Mouse (Mus musculus) CD4-positive, CD25-positive, alpha-beta regulatory T cell, adult 2 months (primary cell): ENCODE data around the gene Mapkapk3.

ENCODE experiments used
- DNase-seq: peaks from one replicate; pipeline ENCODE4 v3.0.0-alpha.2; 2012; ENCODE audit warnings: low read depth, low spot score

The Mapkapk3 gene

DNA sequence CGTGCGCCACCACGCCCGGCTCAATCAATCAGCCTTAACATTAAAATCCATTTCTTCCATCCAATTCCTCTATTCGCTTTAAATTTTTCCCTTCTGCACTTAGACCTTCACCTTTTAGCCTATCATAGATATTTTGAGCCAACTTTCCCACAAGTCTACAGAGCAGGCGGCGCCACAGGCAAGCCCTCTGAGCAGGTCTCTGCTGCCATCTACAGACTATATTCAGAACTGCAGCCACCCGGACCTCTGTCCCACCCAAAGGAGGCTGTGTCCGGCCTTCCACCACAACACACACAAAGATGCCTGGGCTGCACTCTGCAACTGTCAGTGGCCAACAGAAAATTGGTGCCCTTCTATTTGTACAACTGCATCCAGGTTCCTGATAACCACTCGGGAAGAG, 1.2 kb upstream of the Mapkapk3 start:
- DNase-seq, result peak; percentile 87

GRCm38 (mm10) chr9:107288711-107289110, 966 bp downstream of the Mapkapk3 start:
- DNase-seq, result peak; percentile 93

DNA sequence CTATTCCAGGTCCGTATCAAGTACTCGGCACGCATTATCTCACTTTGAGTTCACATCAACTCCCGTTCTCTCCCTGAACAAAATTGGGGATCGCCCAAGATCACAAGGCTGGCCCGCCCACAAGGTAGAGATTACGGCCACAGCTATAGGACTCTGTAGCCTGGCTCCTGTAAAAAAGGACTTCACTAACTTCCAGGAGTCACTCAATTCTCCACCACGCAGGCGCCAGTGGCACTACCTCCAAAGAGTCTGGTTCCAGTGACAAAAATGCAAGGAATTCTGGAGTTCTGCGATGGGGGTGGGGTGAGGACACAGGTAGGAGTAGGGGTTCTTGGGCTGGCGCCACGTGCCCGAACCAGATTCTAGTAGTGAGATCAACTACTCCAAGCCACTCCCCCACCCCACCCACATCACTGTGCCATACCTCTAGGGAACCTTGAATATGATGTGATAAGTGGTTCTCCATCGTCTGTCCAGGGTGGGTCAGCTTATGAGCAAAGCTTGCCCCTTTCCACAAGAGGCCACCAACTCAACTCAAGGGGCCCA, 1.5 kb downstream of the Mapkapk3 start:
- DNase-seq, result peak; percentile 43

DNA sequence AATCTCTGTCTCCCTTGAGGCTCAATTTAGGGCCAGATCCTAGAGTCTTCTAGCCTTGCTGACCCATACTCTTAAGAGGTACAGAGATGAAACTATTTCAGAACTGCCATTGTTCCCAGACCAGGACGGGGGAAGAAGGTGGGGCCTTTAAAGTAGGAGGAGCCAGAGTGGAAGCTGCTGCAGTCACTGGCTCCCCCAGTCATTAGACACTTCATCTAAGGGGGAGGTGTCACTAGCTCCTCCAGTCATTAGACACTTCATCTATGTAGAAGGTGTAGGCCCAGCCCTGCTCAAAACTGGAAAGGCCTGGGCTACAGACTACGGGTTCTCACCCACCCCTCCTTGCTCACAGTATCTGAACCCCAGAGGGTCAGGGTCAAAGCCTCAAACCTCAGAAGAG, 2.4 kb downstream of the Mapkapk3 start:
- DNase-seq, result peak; percentile 58

DNA sequence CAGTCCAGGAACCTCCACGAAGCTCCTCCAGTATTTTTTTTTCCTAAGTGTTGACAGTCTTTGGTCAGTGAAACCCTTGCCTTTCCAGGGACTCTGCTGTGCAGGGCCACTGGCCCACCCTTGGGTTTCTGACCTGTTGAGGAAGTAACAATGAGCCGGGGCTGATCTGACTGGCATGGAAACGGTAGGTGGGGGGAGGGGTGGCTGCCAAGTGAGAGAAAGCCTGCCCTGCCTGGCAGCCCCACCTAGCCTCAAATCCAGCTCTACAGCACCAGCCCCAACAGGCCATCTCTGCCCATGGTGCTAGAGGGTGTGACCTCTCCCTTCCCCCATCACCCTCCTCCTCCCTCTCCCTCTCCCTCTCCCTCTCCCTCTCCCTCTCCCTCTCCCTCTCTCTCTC, 4.7 kb downstream of the Mapkapk3 start:
- peak; percentile 65 for DNase-seq

DNA sequence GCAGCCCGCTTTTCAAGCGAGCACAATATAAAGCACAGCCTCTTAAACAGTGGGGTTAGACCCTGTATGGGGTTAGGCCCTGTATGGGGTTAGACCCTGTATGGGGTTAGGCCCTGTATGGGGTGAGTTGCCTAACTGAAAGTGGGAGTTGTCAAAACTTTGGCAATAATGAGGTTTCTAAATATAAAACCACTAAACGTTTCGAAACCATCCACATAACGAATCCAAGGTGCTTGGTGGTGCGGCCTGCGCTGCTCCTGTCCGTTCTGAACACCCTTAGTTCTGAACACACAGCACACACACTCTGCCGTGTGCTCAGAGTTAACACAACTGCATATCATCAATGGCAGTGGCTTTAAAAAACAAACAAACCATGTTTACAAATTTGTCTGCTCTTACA, 6.7 kb downstream of the Mapkapk3 start:
- DNase-seq, result no peak

DNA sequence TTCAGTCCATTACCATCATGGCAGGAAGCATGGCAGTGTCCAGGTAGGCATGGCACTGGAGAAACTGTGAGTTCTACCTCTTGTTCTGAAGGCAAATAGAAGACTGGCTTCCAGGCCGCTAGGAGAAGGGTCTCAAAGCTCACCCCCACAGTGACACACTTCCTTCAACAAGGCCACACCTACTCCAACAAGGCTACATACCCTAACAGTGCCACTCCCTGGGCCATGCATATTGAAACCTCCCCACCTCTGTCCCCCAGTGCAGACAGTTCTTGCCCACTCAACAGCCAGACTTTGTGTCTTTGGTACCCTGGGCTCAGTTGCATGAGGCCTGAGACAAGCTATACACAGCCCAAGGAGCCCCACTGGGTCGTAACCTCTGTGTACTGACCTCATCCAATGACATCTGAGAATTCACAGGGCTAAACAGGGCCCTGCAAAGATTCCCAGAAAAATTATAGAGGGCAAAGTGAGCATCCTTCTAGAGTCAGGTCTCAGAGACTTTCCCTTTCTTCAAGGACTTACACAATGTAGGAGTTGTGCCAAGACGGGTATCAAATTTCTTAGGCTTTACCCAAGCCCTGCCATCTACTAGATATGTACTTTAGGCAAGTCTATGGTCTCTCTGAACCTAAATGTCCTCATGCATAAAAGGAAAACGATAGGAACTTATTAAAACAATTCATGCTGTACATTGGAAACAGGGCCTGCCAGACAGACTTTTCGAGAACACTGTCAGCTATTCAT, 8.3 kb downstream of the Mapkapk3 start:
- DNase-seq, result no peak

DNA sequence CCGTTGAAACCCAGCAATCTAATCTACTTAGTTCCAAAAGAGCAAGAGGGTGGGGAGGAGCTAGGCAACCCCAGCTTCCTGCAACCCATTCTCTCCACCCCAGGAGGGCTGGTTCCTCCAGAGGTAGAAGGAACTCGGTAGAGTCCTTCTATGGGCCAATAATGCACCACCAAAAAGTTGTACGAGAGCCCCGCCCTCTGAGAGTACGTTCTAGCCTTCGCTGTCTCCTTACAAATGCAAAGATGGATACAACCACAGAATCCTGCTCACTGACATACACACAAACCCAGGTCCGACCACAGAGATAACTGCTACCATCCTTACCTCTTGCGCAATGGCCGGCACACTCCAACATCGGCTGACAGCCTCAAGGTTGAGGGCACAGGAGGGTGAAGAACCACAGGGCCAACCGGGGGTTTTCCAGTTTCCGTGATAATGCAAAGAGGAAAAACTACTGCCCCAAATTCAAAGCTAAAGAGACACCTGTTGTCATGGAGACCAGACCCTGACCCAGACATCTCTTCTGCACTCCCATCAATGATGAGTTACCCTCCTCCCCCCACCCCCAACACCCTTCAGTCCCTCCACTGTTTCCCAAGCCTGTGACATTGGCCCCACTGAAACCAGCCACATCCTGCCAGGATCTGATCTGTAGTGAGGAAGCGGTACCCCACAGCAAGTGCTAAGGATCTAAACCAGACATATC, 9.2 kb downstream of the Mapkapk3 start:
- DNase-seq, result peak; percentile 79

GRCm38 (mm10) chr9:107279378-107280321, 10.0 kb downstream of the Mapkapk3 start:
- peak; percentile 51 for DNase-seq

GRCm38 (mm10) chr9:107278527-107279377, 10.9 kb downstream of the Mapkapk3 start:
- DNase-seq, result peak; percentile 67

DNA sequence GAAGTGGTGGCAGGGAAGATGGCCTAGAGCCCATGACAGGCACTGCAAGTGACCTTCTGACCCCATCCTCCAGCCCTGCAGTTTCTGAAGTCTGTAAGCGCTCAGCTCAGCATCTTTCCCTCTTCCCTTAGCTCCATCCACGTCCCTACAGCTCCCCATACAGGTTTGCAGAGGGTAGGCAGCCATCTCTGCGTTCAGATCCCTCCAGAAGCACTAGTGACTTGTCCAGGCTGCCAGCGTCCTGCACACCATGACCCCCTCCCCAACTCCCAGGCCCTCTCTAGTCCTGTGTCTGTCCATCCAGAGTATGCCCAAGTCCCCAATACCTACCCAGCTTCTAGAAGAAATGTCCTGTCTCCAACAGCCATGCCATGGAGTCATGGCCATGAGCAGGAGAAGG, 11.6 kb downstream of the Mapkapk3 start:
- DNase-seq, result no peak

DNA sequence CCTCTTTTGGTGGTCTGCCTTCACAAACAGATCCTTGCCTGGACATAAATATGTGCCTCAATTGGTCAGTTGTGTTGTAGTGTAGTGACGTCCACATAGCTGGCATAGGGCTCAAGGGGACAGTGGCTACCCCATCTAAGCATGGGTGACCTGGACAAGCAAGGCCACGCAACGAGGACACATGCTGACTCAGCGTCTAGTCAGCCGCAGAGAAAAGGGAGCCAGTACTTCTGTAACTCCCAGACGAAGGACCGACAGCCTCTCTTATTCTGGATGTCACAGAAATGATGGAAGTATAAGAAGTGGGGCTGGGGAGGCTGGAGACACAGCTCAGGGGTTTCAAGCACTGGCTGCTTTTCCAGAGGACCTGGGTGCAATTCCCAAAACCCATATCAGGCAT, 12.1 kb downstream of the Mapkapk3 start:
- DNase-seq, result no peak

- DNase-seq, result no peak
Measured at GRCm38 (mm10) chr9:107275710-107276109, 14.0 kb downstream of the Mapkapk3 start.

DNA sequence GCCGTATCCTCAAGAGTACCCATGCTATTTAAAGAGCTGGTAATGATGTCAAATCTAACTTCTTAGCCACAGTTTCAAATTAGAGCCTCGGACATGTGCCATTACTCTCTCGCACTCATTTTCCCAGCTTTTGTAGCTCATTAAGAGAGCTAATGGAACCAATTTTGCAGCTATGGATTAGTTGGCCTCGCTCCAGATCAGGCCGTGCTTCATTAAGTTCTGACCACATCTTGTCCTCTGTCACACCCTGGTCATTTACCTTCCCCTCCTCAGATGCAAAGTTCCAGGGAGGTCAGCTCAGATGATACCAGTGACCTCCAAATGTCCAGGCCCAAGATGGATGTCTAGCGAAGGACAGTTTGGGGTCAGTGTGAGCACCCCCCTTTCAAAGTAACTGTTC, 14.9 kb downstream of the Mapkapk3 start:
- DNase-seq, result no peak

DNA sequence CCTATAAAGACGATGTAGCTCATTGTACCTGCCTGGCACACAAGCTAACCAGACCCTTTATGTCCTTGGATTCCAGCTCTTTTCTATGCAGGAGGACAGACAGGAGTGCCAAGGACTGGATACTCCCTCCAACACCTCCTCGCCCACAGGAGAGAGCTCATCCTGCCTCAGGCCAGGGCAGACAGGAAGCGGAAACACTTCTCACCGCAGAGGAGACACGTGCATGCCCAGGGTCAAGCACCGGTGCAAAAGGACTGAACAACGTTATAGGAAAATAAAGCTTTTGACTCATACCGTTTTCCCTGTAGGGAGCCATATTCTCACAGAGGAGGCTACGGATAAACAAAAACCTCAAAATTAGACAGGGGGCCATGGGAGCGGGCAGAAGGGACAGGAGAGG, 16.5 kb downstream of the Mapkapk3 start:
- peak; percentile 33 for DNase-seq

DNA sequence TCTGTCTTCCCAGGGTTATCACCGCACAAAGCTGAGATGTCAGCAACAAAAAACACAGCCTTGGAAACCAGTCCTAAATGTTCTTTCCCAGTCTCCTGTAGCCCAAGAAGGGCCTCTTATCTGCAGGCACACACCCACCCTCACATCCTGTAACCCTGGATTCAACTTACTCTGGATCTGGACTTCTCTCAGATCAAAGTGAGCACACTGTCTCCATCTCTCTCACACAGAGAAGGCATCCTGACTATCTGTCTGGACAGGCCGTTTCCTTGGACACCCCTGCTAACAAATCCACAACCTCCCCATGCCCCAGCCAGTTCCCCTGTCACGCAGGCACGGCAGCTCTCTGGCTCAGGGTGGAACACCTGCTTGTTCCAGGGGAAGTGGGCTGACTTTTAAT, 17.4 kb downstream of the Mapkapk3 start:
- no peak for DNase-seq

GRCm38 (mm10) chr9:107271177-107271938, 18.3 kb downstream of the Mapkapk3 start:
- DNase-seq, result no peak

DNA sequence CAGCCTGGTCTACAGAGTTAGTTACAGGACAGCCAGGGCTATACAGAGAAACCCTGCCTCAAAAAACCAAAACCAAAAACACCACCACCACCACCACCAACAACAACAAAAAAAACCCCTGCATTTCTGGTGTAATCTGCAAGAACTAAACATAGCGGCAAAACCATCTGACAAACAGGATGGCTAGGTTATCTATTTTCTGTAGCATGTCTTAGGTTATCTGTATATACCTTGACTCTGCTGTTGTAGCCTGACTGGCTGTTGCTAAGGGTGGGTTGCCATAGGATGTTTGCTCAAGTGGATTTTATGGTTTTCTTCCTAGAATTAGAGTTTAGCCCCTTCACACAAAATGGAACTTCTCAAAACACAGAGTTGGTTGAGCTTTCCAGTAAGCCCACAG, 19.9 kb downstream of the Mapkapk3 start:
- DNase-seq, result no peak

GRCm38 (mm10) chr9:107267721-107268402, 21.8 kb downstream of the Mapkapk3 start:
- no peak for DNase-seq

- no peak for DNase-seq
Measured at GRCm38 (mm10) chr9:107267028-107267427, 22.6 kb downstream of the Mapkapk3 start.
